Comparison of ENCODE assay signal across 8 mouse cellular contexts in the genomic region with DNA sequence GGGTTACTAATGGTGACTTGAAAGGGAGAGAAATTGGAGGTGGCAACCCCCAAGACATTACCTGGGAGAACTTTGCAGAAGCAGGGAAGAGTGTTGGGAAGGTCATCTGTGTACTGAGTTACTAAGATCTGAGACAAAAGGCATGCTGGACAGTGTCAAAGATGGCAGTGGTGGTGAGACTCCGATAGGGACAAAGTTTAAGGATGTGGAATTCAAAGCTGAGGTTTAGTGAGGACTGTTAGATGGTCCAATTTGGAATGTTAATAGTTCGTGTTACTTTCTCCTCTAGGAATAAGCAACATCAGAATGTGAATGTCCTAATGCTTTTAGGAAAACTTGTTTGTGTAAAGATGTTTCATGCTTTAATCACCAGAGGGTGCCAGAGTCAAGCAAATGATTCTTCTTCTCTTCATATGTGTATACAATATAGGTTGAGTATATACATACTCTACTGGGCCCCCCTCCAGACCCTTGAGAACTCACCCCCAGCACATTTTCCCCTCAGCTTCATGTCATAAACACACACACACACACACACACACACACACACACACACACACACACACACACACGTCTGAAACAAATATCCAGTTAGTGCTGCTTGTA. TPM values are rescaled to one million over a fixed set of nuclear protein-coding genes. Genes with fewer than 3 reads are reported as not detected.
DNase-seq lines count a peak whose midpoint lies in the region; ATAC-seq and TF ChIP-seq lines count a peak whose summit lies in the region.
"Not testable (repeated sequence)": the region's sequence is repeated elsewhere in the genome, so short reads cannot be mapped to it uniquely, and the experiment has no call there.

No protein-coding gene starts in this region.

- H3K4me1 ChIP-seq in MEL (ENCODE audit: control insufficient read depth in 1 of 2, insufficient read depth in 2 of 2, low read length in 2 of 2); forebrain, embryonic 15.5 days; hindbrain, embryonic 13.5 days (replicated peaks); liver, embryonic 13.5 days (replicated peaks); midbrain, embryonic 14.5 days (ENCODE audit: control insufficient read depth, insufficient read depth, low read length): not testable (repeated sequence)

- TF ChIP-seq POLR2A in MEL (IDR thresholded peaks at IDR 0.05; ENCODE audit: control insufficient read depth in 1 of 2, insufficient read depth in 1 of 2, low read depth in 1 of 2, low read length in 2 of 2, poor library complexity in 1 of 2) = not testable (repeated sequence)

- TF ChIP-seq CTCF in MEL (IDR thresholded peaks at IDR 0.05 in 2 of 3, conservative IDR thresholded peaks at IDR 0.05 in 1 of 3; ENCODE audit: control insufficient read depth in 1 of 3, insufficient read depth in 1 of 3, low read depth in 2 of 3, low read length in 3 of 3, poor library complexity in 1 of 3, severe bottlenecking in 1 of 3) = peak in 1 of 3 experiments; percentile 57; a peak in 2 of 6 replicates

- H3K9me3 ChIP-seq in MEL (replicated peaks; ENCODE audit: insufficient read depth, low read length); forebrain, embryonic 15.5 days; hindbrain, embryonic 13.5 days; liver, embryonic 13.5 days (replicated peaks); midbrain, embryonic 14.5 days (ENCODE audit: control insufficient read depth, low read length): not testable (repeated sequence)

- peak; percentile 71 for ATAC-seq in forebrain, embryonic 15.5 days (replicated peaks)
- peak; percentile 67 for ATAC-seq in hindbrain, embryonic 13.5 days (ENCODE audit: low FRiP score)
- ATAC-seq in liver, embryonic 13.5 days (ENCODE audit: low read depth) = peak; percentile 51; the same call in 1 of the 2 replicates
- ATAC-seq in midbrain, embryonic 14.5 days (ENCODE audit: low FRiP score, low TSS enrichment) = peak; percentile 62

- H3K4me2 ChIP-seq in forebrain, embryonic 15.5 days (replicated peaks); hindbrain, embryonic 13.5 days; liver, embryonic 13.5 days; midbrain, embryonic 14.5 days (ENCODE audit: low read length): not testable (repeated sequence)

- not testable (repeated sequence) for H3K79me2 ChIP-seq in MEL (ENCODE audit: control insufficient read depth, insufficient read depth, low read length, poor library complexity)

- not testable (repeated sequence) for H3K4me3 ChIP-seq in MEL (ENCODE audit: control insufficient read depth in 1 of 2, insufficient read depth in 1 of 2, low read depth in 2 of 2, low read length in 2 of 2); forebrain, embryonic 15.5 days; hindbrain, embryonic 13.5 days; liver, embryonic 13.5 days (replicated peaks); midbrain, embryonic 14.5 days (replicated peaks; ENCODE audit: low read depth, low read length)

- TF ChIP-seq EP300 in MEL (IDR thresholded peaks at IDR 0.05; ENCODE audit: low read depth in 1 of 2, low read length in 2 of 2) = not testable (repeated sequence)

- H3K27me3 ChIP-seq in MEL (ENCODE audit: control insufficient read depth in 1 of 2, insufficient read depth in 2 of 2, low read length in 2 of 2); forebrain, embryonic 15.5 days; hindbrain, embryonic 13.5 days; liver, embryonic 13.5 days; midbrain, embryonic 14.5 days (ENCODE audit: control insufficient read depth, insufficient read depth, low read length); splenic B cell, adult 2 months (ENCODE audit: control insufficient read depth, insufficient read depth, low read length, poor library complexity, severe bottlenecking): not testable (repeated sequence)

- WGBS in forebrain, embryonic 15.5 days = 81% methylated on average over 3 of the region's 3 CpGs
- 80% methylated on average over 3 of the region's 3 CpGs for WGBS in hindbrain, embryonic 13.5 days
- 52% methylated on average over 3 of the region's 3 CpGs for WGBS in liver, embryonic 13.5 days (ENCODE audit: insufficient replicate concordance)
- WGBS in midbrain, embryonic 14.5 days = 76% methylated on average over 3 of the region's 3 CpGs

- H3K9ac ChIP-seq in MEL (ENCODE audit: control insufficient read depth, low read depth, low read length, poor library complexity, severe bottlenecking); forebrain, embryonic 15.5 days (replicated peaks); hindbrain, embryonic 13.5 days; liver, embryonic 13.5 days; midbrain, embryonic 14.5 days (replicated peaks; ENCODE audit: low read length): not testable (repeated sequence)

- H3K27ac ChIP-seq in MEL (ENCODE audit: control insufficient read depth, low read depth, low read length); forebrain, embryonic 15.5 days (replicated peaks); hindbrain, embryonic 13.5 days; liver, embryonic 13.5 days; midbrain, embryonic 14.5 days (replicated peaks; ENCODE audit: low read depth, low read length): not testable (repeated sequence)

- H3K36me3 ChIP-seq in MEL (ENCODE audit: control insufficient read depth in 1 of 2, insufficient read depth in 2 of 2, low read length in 2 of 2); forebrain, embryonic 15.5 days; hindbrain, embryonic 13.5 days; liver, embryonic 13.5 days; midbrain, embryonic 14.5 days (ENCODE audit: control insufficient read depth, insufficient read depth, low read length); splenic B cell, adult 2 months (ENCODE audit: control insufficient read depth, insufficient read depth, low read length, poor library complexity, severe bottlenecking): not testable (repeated sequence)

- DNase-seq in MEL (ENCODE audit: low read depth, low spot score) = peak; percentile 26
- DNase-seq in cerebellum, adult 9-10 months = peak; percentile 35
- DNase-seq in kidney, postnatal 10 days = peak; percentile 22
- DNase-seq in liver, embryonic 13.5 days = not testable (repeated sequence)
- peak; percentile 68 for DNase-seq in midbrain, embryonic 14.5 days
- DNase-seq in splenic B cell, adult 2 months (ENCODE audit: low read depth, low spot score) = peak; percentile 38

- TF ChIP-seq RAD21 in MEL (IDR thresholded peaks at IDR 0.05; ENCODE audit: low read depth, low read length) = peak; percentile 69

TF ChIP-seq in MEL, 35 proteins besides CTCF, POLR2A, EP300 and RAD21:
- TF ChIP-seq ZC3H11A (IDR thresholded peaks at IDR 0.05; ENCODE audit: low read depth, low read length) (peak; percentile 65), SMC3 (IDR thresholded peaks at IDR 0.05; ENCODE audit: low read depth, low read length) (peak; percentile 80)

RNA-seq across cellular contexts. Expression of gene Abcg2, which starts 19.3 kb away (rescaled TPM):
- total RNA-seq in MEL (2012; rRNA removed) = 16.2 and 20.9 TPM in 2 replicates
- polyA plus RNA-seq in MEL (2012; ENCODE audit: insufficient read depth in 1 of 2, insufficient read length in 2 of 2, low read depth in 1 of 2, low replicate concordance in 2 of 2, missing spikeins in 1 of 2) = 10 to 100 TPM in 1 of 2 experiments, not detected in 1; 14.4 TPM
- 30.4 and 31.1 TPM in 2 replicates for polyA plus RNA-seq in forebrain, embryonic 15.5 days (2015; fragmentation: Nextera tagmentation; extraction: Ambion mirVana)
- polyA plus RNA-seq in hindbrain, embryonic 13.5 days (2015; fragmentation: Nextera tagmentation; extraction: Ambion mirVana) = 40.6 and 41.5 TPM in 2 replicates
- 201 and 233 TPM in 2 replicates for polyA plus RNA-seq in liver, embryonic 13.5 days (2015; fragmentation: Nextera tagmentation; extraction: Ambion mirVana)
- polyA plus RNA-seq in midbrain, embryonic 14.5 days (2014; fragmentation: Nextera tagmentation; extraction: Ambion mirVana) = 28.3 and 34.4 TPM in 2 replicates
